Mouse (Mus musculus): Measurements from ENCODE around the gene Map3k19. TPM values are rescaled to one million over a fixed set of nuclear protein-coding genes. Genes with fewer than 3 reads are reported as not detected.

The Map3k19 gene
- polyA plus RNA-seq, 1 experiment from 2014 or later, result not detected

DNA sequence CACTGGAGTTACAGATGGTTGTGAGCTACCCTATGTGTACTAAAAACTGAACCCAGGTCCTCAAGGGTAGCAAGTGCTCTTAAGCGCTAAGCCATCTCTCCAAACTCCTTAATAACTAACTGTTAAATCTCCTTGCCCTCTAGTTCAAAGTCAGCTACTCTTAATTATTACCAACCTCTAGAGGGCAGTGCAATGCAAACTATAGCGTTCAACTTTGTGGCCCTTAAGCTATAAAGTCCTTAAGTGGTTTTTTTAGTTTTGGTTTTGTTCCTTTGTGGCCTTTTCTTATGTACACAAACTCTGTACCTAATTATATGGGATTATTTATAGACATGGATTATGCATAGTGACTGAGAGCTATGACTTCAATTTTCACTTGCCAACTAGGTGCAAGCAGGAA lies 27.5 kb downstream of the Map3k19 start:
- ATAC-seq (replicated peaks; ENCODE audit: low FRiP score) (0 out of 2 replicates have a peak, but pooled peaks have one; percentile 23), DNase-seq (ENCODE audit: low spot score) (no peak)
- Histone ChIP-seq H3K27me3 (replicated peaks; ENCODE audit: control insufficient read depth, insufficient read depth, low read length) (no peaks in the 10 kb centered on the region), H3K4me1 (replicated peaks; ENCODE audit: control insufficient read depth, insufficient read depth, low read length) (no peaks in the 10 kb centered on the region), H3K9me3 (ENCODE audit: control insufficient read depth, low read length) (no peaks in the 10 kb centered on the region), H3K4me3 (ENCODE audit: low read depth, low read length) (no peak overlapping the region), H3K9ac (ENCODE audit: low read depth, low read length) (no peak overlapping the region), H3K4me2 (no peak overlapping the region), H3K27ac (ENCODE audit: low read depth, low read length) (no peak overlapping the region), H3K36me3 (ENCODE audit: control insufficient read depth, insufficient read depth, low read length) (no peaks in the 10 kb centered on the region)
- WGBS, result 18% methylated on average over 2 of the region's 2 CpGs

DNA sequence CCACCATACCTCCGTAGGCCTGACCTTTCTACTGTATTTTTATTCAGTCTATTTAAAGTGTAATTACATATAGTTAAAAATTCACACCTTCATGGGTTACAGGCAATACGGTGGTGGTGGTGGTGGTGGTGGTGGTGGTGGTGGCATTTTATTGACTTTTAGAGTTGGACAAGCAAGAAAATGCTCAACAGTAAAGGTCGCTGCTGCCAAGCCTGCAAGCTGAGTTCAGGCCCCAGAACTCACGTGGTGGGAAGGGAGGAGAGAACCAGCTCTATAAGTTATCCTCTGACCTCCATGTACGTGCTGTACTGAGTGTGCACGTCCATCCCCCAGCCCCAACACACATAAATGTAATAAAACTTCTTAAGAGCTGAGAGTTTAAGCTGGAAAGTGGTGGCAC lies 38.5 kb downstream of the Map3k19 start:
- H3K9me3 ChIP-seq (ENCODE audit: control insufficient read depth, low read length), result no peaks in the 10 kb centered on the region
- H3K27ac ChIP-seq (ENCODE audit: low read depth, low read length), result no peak overlapping the region
- H3K4me3 ChIP-seq (ENCODE audit: low read depth, low read length), result no peak overlapping the region
- no peak for ATAC-seq (replicated peaks; ENCODE audit: low FRiP score)
- WGBS, result 75% methylated on average over 6 of the region's 6 CpGs
- no peaks in the 10 kb centered on the region for H3K27me3 ChIP-seq (replicated peaks; ENCODE audit: control insufficient read depth, insufficient read depth, low read length)
- no peak overlapping the region for H3K4me2 ChIP-seq
- no peaks in the 10 kb centered on the region for H3K4me1 ChIP-seq (replicated peaks; ENCODE audit: control insufficient read depth, insufficient read depth, low read length)
- no peaks in the 10 kb centered on the region for H3K36me3 ChIP-seq (ENCODE audit: control insufficient read depth, insufficient read depth, low read length)
- no peak for DNase-seq (ENCODE audit: low spot score)
- no peak overlapping the region for H3K9ac ChIP-seq (ENCODE audit: low read depth, low read length)

DNA sequence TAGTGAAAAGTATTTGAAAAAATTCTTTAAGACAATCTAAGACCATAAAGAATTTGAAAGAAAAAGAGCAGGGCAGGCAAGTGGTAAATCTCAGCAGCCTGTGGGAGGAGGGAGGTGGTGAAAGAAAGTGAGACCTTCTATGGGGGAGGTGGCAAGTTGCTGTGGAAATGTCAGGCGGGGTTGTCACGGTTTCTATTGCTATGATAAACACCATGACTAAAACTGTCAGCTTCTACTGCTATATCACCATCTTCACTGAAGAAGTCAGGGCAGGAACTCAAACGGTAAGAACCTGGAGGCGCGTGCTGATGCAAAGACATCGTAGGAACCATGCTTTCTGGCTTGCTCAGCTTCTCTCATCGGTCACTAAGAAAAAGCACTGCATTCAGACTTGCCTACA lies 41.9 kb downstream of the Map3k19 start:
- Histone ChIP-seq H3K9ac (ENCODE audit: low read depth, low read length) (no peak overlapping the region), H3K4me3 (ENCODE audit: low read depth, low read length) (no peak overlapping the region), H3K27me3 (replicated peaks; ENCODE audit: control insufficient read depth, insufficient read depth, low read length) (no peaks in the 10 kb centered on the region), H3K27ac (ENCODE audit: low read depth, low read length) (no peak overlapping the region), H3K9me3 (ENCODE audit: control insufficient read depth, low read length) (no peaks in the 10 kb centered on the region), H3K4me2 (no peak overlapping the region), H3K36me3 (ENCODE audit: control insufficient read depth, insufficient read depth, low read length) (no peaks in the 10 kb centered on the region), H3K4me1 (replicated peaks; ENCODE audit: control insufficient read depth, insufficient read depth, low read length) (no peaks in the 10 kb centered on the region)
- no peak for ATAC-seq (replicated peaks; ENCODE audit: low FRiP score)
- 68% methylated on average over 7 of the region's 7 CpGs for WGBS
- no peak for DNase-seq (ENCODE audit: low spot score)

DNA sequence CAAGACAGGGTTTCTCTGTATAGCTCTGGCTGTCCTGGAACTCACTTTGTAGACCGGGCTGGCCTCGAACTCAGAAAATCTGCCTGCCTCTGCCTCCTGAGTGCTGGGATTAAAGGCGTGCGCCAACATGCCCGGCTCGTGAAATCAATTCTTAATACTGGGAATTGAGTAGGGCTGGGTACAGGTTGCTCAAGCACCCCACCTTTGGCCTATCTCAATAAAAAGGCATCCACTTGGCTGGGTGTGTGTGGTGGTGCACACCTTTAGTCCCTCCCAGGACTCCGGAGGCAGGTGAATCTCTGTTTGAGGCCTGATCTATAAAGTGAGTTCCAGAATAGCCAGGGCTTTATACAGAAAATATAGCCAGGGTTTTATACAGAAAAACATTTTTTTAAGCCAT lies 46.2 kb downstream of the Map3k19 start:
- ATAC-seq (replicated peaks; ENCODE audit: low FRiP score) (no peak), DNase-seq (ENCODE audit: low spot score) (no peak)
- WGBS, result 97% methylated on average over 7 of the region's 7 CpGs
- Histone ChIP-seq H3K4me3 (ENCODE audit: low read depth, low read length) (no peak overlapping the region), H3K9me3 (ENCODE audit: control insufficient read depth, low read length) (no peaks in the 10 kb centered on the region), H3K9ac (ENCODE audit: low read depth, low read length) (no peak overlapping the region), H3K27me3 (replicated peaks; ENCODE audit: control insufficient read depth, insufficient read depth, low read length) (no peaks in the 10 kb centered on the region), H3K4me1 (replicated peaks; ENCODE audit: control insufficient read depth, insufficient read depth, low read length) (no peaks in the 10 kb centered on the region), H3K36me3 (ENCODE audit: control insufficient read depth, insufficient read depth, low read length) (peaks cover 8% of the 10 kb centered on the region), H3K27ac (ENCODE audit: low read depth, low read length) (no peak overlapping the region), H3K4me2 (no peak overlapping the region)

DNA sequence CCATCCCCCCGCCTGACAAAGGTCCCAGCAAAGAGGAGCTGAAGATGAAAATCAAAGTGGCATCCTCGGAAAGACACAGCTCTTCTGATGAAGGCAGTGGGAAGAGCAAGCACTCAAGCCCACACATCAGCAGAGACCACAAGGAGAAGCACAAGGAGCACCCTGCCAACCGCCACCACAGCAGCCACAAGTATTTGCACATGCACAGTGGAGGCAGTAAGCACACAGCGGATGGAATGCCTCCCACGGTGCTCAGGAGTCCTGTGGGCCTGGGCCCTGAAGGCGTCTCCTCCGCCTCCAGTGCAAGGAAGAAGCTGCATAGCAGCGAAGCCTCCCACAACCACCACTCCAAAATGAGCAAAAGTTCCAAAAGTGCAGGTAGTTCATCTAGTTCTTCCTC lies 51.9 kb downstream of the Map3k19 start:
- Histone ChIP-seq H3K4me1 (replicated peaks; ENCODE audit: control insufficient read depth, insufficient read depth, low read length) (no peaks in the 10 kb centered on the region), H3K9ac (ENCODE audit: low read depth, low read length) (no peak overlapping the region), H3K27ac (ENCODE audit: low read depth, low read length) (no peak overlapping the region), H3K4me2 (no peak overlapping the region), H3K9me3 (ENCODE audit: control insufficient read depth, low read length) (no peaks in the 10 kb centered on the region), H3K27me3 (replicated peaks; ENCODE audit: control insufficient read depth, insufficient read depth, low read length) (no peaks in the 10 kb centered on the region), H3K4me3 (ENCODE audit: low read depth, low read length) (no peak overlapping the region), H3K36me3 (ENCODE audit: control insufficient read depth, insufficient read depth, low read length) (peaks cover 33% of the 10 kb centered on the region)
- no peak for DNase-seq (ENCODE audit: low spot score)
- 90% methylated on average over 8 of the region's 8 CpGs for WGBS
- ATAC-seq (replicated peaks; ENCODE audit: low FRiP score), result no peak

DNA sequence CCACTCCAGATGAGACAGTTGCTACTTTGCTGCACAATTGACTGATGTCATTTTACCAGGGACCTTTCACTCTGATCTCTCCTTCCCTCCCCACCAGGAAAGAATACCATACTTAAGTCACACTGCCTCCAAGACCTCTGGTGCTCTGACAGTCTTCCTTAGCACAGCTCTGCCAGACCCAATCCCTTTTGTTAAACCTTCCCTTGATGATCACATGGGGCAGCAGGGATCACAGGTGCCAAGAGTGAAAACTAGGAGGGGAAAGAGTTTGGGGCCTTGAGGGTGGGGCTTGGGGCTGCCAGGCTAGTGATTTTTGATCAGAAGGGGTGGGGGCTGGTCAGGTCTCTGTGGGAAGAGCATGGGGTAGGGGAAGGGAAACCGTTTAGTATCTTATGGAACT lies 58.1 kb downstream of the Map3k19 start:
- Histone ChIP-seq H3K9me3 (ENCODE audit: control insufficient read depth, low read length) (no peaks in the 10 kb centered on the region), H3K4me2 (no peak overlapping the region), H3K9ac (ENCODE audit: low read depth, low read length) (no peak overlapping the region), H3K27ac (ENCODE audit: low read depth, low read length) (no peak overlapping the region), H3K4me3 (ENCODE audit: low read depth, low read length) (no peak overlapping the region), H3K27me3 (replicated peaks; ENCODE audit: control insufficient read depth, insufficient read depth, low read length) (no peaks in the 10 kb centered on the region), H3K4me1 (replicated peaks; ENCODE audit: control insufficient read depth, insufficient read depth, low read length) (no peaks in the 10 kb centered on the region), H3K36me3 (ENCODE audit: control insufficient read depth, insufficient read depth, low read length) (peaks cover 13% of the 10 kb centered on the region)
- ATAC-seq (replicated peaks; ENCODE audit: low FRiP score), result no peak
- DNase-seq (ENCODE audit: low spot score), result no peak
- WGBS, result 61% methylated on average over 1 of the region's 1 CpGs

DNA sequence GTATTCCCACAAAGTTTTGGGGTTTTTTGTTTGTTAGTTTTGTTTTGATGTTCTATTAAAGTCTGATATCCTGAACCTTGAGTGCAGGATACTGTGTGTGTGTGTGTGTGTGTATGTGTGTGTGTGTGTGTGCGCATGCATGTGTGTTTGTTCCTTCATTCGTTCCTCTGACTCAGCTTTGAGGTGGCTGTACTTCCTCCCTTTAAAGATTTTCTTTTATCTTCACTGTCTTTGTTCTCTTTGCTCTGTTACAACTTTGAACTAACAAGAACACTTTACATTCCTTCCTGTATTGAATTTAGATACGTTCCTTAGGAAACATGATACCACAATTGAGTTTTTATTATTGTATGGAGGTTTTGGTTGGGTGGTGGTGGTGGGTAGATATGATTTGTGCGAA lies 58.5 kb downstream of the Map3k19 start:
- Histone ChIP-seq H3K4me1 (replicated peaks; ENCODE audit: control insufficient read depth, insufficient read depth, low read length) (no peaks in the 10 kb centered on the region), H3K4me3 (ENCODE audit: low read depth, low read length) (no peak overlapping the region), H3K27me3 (replicated peaks; ENCODE audit: control insufficient read depth, insufficient read depth, low read length) (no peaks in the 10 kb centered on the region), H3K27ac (ENCODE audit: low read depth, low read length) (no peak overlapping the region), H3K9me3 (ENCODE audit: control insufficient read depth, low read length) (no peaks in the 10 kb centered on the region), H3K4me2 (no peak overlapping the region), H3K9ac (ENCODE audit: low read depth, low read length) (no peak overlapping the region), H3K36me3 (ENCODE audit: control insufficient read depth, insufficient read depth, low read length) (peaks cover 11% of the 10 kb centered on the region)
- WGBS, result 72% methylated on average over 4 of the region's 4 CpGs
- ATAC-seq (replicated peaks; ENCODE audit: low FRiP score) (no peak), DNase-seq (ENCODE audit: low spot score) (no peak)

DNA sequence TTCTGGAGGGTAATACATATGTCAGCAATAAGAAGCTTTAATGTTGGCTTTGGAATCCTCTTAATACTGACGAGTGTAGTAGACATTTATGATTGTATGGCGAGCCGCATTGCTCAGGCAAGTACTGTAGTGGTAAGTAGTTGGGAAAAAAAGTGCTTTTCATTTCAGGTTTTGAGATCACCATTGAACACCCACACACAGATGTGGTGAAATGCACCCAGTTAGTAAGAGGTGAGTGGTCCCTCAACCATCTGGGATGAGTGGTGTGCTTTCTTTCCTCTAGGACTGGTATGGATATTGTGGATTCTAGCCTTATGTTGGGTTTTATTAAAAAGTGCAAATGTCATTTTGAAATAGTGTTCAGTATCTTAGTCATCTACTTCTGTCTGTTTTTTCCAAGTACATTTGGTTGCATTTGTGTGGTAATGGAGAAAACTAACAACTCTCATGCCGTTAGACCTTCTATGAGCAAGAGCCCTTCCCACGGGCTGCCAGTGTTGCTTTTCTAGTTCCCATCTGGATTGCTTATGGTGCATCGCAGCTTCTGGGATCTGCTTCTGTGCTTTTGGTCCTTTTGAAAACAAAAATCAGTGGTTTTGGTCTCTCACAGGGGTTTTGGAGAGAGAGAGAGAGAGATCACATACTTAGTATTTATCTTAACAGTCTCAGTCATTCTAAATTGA lies 59.6 kb downstream of the Map3k19 start:
- Histone ChIP-seq H3K4me2 (no peak overlapping the region), H3K4me1 (replicated peaks; ENCODE audit: control insufficient read depth, insufficient read depth, low read length) (no peaks in the 10 kb centered on the region), H3K36me3 (ENCODE audit: control insufficient read depth, insufficient read depth, low read length) (peaks cover 11% of the 10 kb centered on the region), H3K9me3 (ENCODE audit: control insufficient read depth, low read length) (no peaks in the 10 kb centered on the region), H3K9ac (ENCODE audit: low read depth, low read length) (no peak overlapping the region), H3K27me3 (replicated peaks; ENCODE audit: control insufficient read depth, insufficient read depth, low read length) (no peaks in the 10 kb centered on the region), H3K4me3 (ENCODE audit: low read depth, low read length) (no peak overlapping the region), H3K27ac (ENCODE audit: low read depth, low read length) (no peak overlapping the region)
- 89% methylated on average over 6 of the region's 6 CpGs for WGBS
- ATAC-seq (replicated peaks; ENCODE audit: low FRiP score) (no peak), DNase-seq (ENCODE audit: low spot score) (no peak)

DNA sequence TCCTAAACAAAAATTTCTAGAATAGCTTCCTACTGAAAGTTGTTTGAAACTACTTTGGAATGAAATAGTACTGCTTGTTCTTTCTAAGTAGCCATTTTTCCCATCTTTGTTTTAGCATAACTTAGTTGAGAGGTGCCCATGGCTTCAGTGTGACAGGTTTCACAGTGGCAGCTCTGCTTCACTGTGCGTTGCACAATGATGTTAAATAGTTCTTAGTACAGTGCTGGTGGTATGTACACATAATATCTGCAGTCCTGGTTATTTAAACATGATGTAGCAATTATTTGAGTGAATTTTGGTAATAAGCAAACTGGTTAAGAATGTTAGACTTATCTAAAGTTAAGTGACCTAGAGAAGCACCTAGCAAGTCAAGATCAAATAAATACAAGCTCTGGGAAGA lies 61.4 kb downstream of the Map3k19 start:
- Histone ChIP-seq H3K4me2 (no peak overlapping the region), H3K27me3 (replicated peaks; ENCODE audit: control insufficient read depth, insufficient read depth, low read length) (no peaks in the 10 kb centered on the region), H3K27ac (ENCODE audit: low read depth, low read length) (no peak overlapping the region), H3K9me3 (ENCODE audit: control insufficient read depth, low read length) (no peaks in the 10 kb centered on the region), H3K36me3 (ENCODE audit: control insufficient read depth, insufficient read depth, low read length) (peaks cover 7% of the 10 kb centered on the region; the same call in 1 of the 2 replicates), H3K9ac (ENCODE audit: low read depth, low read length) (no peak overlapping the region), H3K4me1 (replicated peaks; ENCODE audit: control insufficient read depth, insufficient read depth, low read length) (no peaks in the 10 kb centered on the region), H3K4me3 (ENCODE audit: low read depth, low read length) (no peak overlapping the region)
- DNase-seq (ENCODE audit: low spot score) (no peak), ATAC-seq (replicated peaks; ENCODE audit: low FRiP score) (no peak)
- 92% methylated on average over 1 of the region's 1 CpGs for WGBS
